Mouse (Mus musculus) cerebellum, adult 2 months (tissue): ENCODE measurements around the gene Hdac10. TPM values are rescaled to one million over a fixed set of nuclear protein-coding genes. Genes with fewer than 3 reads are reported as not detected.

Source experiments
- DNase-seq, 2 experiments: peaks; one replicate each; pipeline ENCODE4 v3.0.0; 2021
- H3K27ac ChIP-seq: fragments of 200-500 bp; 2 replicates; pipeline ENCODE4 v1.5.1; 2012; ENCODE audit warnings: low read length, control low read depth, inconsistent platforms; ENCODE audit not compliant: insufficient read depth
- H3K27me3 ChIP-seq: fragments of 200-500 bp; 2 replicates; pipeline ENCODE4 v1.6.1; 2012; ENCODE audit warnings: inconsistent platforms, mild to moderate bottlenecking, low read length, moderate library complexity; ENCODE audit not compliant: control insufficient read depth, insufficient read depth
- H3K4me1 ChIP-seq: fragments of 200-500 bp; 2 replicates; pipeline ENCODE4 v1.6.1; 2011; ENCODE audit warnings: low read length; ENCODE audit not compliant: control insufficient read depth, insufficient read depth
- H3K4me3 ChIP-seq: fragments of 200-500 bp; replicated peaks from 2 replicates; pipeline ENCODE3; 2011; ENCODE audit warnings: mild to moderate bottlenecking, low read depth, low read length, control low read depth; ENCODE audit not compliant: insufficient read depth
- CTCF ChIP-seq: fragments of 200-500 bp; IDR thresholded peaks from 2 replicates; pipeline ENCODE4 v1.5.1; 2011; ENCODE audit warnings: low read depth, mild to moderate bottlenecking, control low read depth, low read length, moderate library complexity, borderline replicate concordance; ENCODE audit not compliant: insufficient read depth
- POLR2A ChIP-seq: fragments of 200-500 bp; IDR thresholded peaks from 2 replicates; pipeline ENCODE4 v1.6.1; 2011; ENCODE audit warnings: low read length, control low read depth, borderline replicate concordance; ENCODE audit not compliant: insufficient read depth
- WGBS: fragments of 180-500 bp; shearing (Covaris S2); methylation state at CpG from one replicate; pipeline ENCODE4 v1.1.7; 2018; 5-methylcytosine and 5-hydroxymethylcytosine counted together
- polyA plus RNA-seq: library from polyadenylated mRNA; depleted of rRNA; stranded (reverse); fragments of >200 nt; gene quantifications from 2 replicates; pipeline ENCODE4 v1.2.3, GENCODE M21; 2012

Hdac10 gene
- polyA plus RNA-seq, 1 experiment, result 31.4 TPM

DNA sequence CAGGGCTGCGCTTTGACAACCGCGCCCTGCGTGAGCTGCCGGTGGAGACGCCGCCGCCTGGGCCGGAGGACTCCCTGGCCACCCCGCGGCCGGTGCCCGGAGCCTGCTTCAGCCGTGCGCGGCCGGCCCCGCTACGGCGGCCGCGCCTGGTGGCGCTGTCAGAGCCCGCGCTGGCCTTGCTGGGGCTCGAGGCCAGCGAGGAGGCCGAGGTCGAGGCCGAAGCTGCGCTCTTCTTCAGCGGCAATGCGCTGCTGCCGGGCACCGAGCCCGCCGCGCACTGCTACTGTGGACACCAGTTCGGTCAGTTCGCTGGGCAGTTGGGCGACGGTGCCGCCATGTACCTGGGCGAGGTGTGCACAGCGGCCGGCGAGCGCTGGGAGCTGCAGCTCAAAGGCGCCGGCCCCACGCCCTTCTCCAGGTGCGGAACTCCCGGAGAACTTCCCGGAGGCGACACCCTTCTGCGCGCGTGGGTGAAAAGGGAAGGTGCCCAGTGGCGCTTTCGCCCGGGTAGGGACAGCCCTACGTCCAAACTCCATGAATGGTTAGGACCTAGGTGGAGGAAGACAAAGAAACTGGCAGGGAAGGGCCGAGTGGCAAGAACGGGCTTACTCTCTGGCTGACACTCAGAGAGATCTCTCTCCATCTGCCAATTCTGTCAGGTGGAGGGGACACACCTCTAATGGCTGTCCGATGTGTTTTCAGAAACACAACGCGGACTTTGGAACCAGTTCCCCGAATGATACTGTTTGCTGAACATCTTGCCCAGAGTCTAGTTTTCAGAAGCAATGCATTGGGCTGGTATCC is 39.0 kb downstream of the Hdac10 start:
- peak overlapping the region; percentile 89 for H3K27ac ChIP-seq
- no peaks in the 10 kb centered on the region for H3K27me3 ChIP-seq
- TF ChIP-seq POLR2A, result no peak
- TF ChIP-seq CTCF, result no peak
- peaks cover 18% of the 10 kb centered on the region for H3K4me1 ChIP-seq
- WGBS, result under 1% methylated on average over 68 of the region's 68 CpGs
- peak overlapping the region; percentile 88 for H3K4me3 ChIP-seq
- peak in 1 of 2 experiments; percentile 72 for DNase-seq

GRCm38 (mm10) chr15:89088607-89089247 is 39.8 kb downstream of the Hdac10 start, which contains the start of gene Selenoo:
Gene Selenoo (plus strand): TSS chr15:89089084.
- Histone ChIP-seq H3K27ac (peak within 1 kb of the TSS; percentile 89), H3K27me3 (no peaks in the 10 kb centered on the region), H3K4me1 (peaks cover 19% of the 10 kb centered on the region), H3K4me3 (peak within 1 kb of the TSS; percentile 88)
- DNase-seq, result peak; percentile 94 to 95
- TF ChIP-seq CTCF, result no peak
- TF ChIP-seq POLR2A, result peak; percentile 79
- 2% methylated on average over 38 of the region's 38 CpGs for WGBS

- WGBS, result 63% methylated on average over 2 of the region's 2 CpGs
These were observed 43.7 kb downstream of the Hdac10 start for GRCm38 (mm10) chr15:89084826-89085225.

DNA sequence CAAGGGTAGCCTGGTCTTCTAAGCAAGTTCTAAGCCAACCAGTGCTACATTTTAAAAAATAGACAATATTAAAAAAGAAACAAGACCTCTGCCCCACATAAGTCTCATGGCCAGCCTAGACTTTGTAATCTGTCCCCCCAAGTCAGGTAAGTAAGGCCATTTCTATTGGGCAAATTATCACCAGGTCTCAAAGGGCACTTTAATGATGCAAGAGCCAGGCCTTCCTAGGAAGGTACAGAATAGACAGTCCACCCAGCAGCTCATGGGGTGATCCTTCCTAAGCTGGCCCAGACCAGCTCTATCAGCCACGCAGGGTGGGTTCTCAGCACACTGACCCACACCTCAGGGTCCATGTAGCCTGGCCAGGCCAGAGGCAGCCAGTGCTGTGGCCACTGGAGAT is 44.6 kb downstream of the Hdac10 start:
- 96% methylated on average over 1 of the region's 1 CpGs for WGBS
- Histone ChIP-seq H3K4me3 (no peak overlapping the region), H3K27ac (no peak overlapping the region), H3K27me3 (no peaks in the 10 kb centered on the region), H3K4me1 (peaks cover 18% of the 10 kb centered on the region)
- TF ChIP-seq CTCF, result no peak
- TF ChIP-seq POLR2A, result no peak
- no peak for DNase-seq

More at GRCm38 (mm10) chr15:89084826-89085225, 43.7 kb downstream of the Hdac10 start:
- DNase-seq, result no peak
- Histone ChIP-seq H3K4me1 (peaks cover 17% of the 10 kb centered on the region), H3K4me3 (no peak overlapping the region), H3K27me3 (no peaks in the 10 kb centered on the region), H3K27ac (no peak overlapping the region)
- no peak for TF ChIP-seq POLR2A
- no peak for TF ChIP-seq CTCF

- no peak for DNase-seq
- no peak for TF ChIP-seq CTCF
- TF ChIP-seq POLR2A, result no peak
- peaks cover 26% of the 10 kb centered on the region for H3K4me1 ChIP-seq
- no peaks in the 10 kb centered on the region for H3K27me3 ChIP-seq
- WGBS, result 42% methylated on average over 9 of the region's 9 CpGs
- peak overlapping the region; percentile 59 for H3K27ac ChIP-seq
- peak overlapping the region; percentile 73 for H3K4me3 ChIP-seq
These were observed 50.2 kb downstream of the Hdac10 start for GRCm38 (mm10) chr15:89078208-89078836.

DNA sequence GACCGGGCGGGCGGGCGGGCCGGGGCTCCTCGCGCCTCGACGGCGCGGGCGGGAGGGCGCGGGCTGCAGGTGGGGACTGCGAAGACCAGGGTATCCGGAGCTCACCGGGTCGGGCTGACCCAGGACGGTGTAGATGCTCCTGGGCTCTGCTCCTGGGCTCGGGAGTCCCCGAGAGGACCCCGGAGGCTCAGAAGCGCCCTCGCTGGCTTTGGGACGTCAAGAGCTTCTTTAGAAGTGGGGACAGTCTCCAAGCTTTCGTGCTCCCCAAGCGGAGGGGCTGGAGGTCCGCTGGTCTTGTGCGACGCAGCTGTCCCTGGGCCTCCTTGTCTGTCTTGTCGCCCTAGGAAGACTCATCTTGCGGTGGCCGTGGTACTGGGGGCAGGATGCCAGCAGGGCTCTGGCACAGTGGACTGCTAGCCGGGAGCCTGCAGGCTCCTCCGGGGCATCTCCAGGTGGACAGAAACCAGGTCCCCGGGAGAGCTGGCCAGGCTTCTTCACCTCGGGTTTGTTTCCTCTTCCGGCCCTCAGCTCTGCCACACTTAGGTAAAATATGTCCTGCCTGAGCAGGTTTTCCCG is 52.3 kb downstream of the Hdac10 start:
- peak overlapping the region; percentile 59 for H3K27ac ChIP-seq
- under 1% methylated on average over 39 of the region's 39 CpGs for WGBS

GRCm38 (mm10) chr15:89075478-89076147 is 52.9 kb downstream of the Hdac10 start:
- TF ChIP-seq POLR2A, result peak; percentile 41; the same call in 1 of the 2 replicates
- TF ChIP-seq CTCF, result peak; percentile 6; the same call in 1 of the 2 replicates
- Histone ChIP-seq H3K4me3 (peak overlapping the region; percentile 80), H3K27ac (peak overlapping the region; percentile 85), H3K27me3 (no peaks in the 10 kb centered on the region), H3K4me1 (peaks cover 35% of the 10 kb centered on the region)
- WGBS, result 1% methylated on average over 57 of the region's 59 CpGs
- peak; percentile 88 to 89 for DNase-seq

More for the DNA sequence above, 52.3 kb downstream of the Hdac10 start:
- Histone ChIP-seq H3K4me3 (peak overlapping the region; percentile 73), H3K4me1 (peaks cover 35% of the 10 kb centered on the region), H3K27me3 (no peaks in the 10 kb centered on the region)
- TF ChIP-seq POLR2A (no peak), CTCF (no peak)
- DNase-seq, result peak; percentile 81 to 84
